Mouse (Mus musculus) midbrain, embryonic 14.5 days (tissue): ENCODE results near the gene Mfn1. TPM values are rescaled to one million over a fixed set of nuclear protein-coding genes. Genes with fewer than 3 reads are reported as not detected.

Experiments
- ATAC-seq: fragments of 200-750 bp; cut with Nextera tagmentation; 2 replicates; pipeline ENCODE4 v1.8.0; 2017; ENCODE audit warnings: moderate number of reproducible peaks, moderate library complexity; ENCODE audit not compliant: low FRiP score, low TSS enrichment
- DNase-seq: peaks from one replicate; pipeline ENCODE4 v3.0.0-alpha.2; 2015
- H3K27ac ChIP-seq: fragments of 300-500 bp; sonication (generic); replicated peaks from 2 replicates; pipeline ENCODE4 v1.5.1; 2014; ENCODE audit warnings: mild to moderate bottlenecking, low read depth, low read length, moderate library complexity
- H3K27me3 ChIP-seq: fragments of 300-500 bp; sonication (generic); 2 replicates; pipeline ENCODE4 v1.6.1; 2014; ENCODE audit warnings: low read length, control low read depth, mixed read lengths; ENCODE audit not compliant: control insufficient read depth, insufficient read depth
- H3K36me3 ChIP-seq: fragments of 300-500 bp; sonication (generic); 2 replicates; pipeline ENCODE4 v1.6.1; 2014; ENCODE audit warnings: low read length, control low read depth; ENCODE audit not compliant: control insufficient read depth, insufficient read depth
- H3K4me1 ChIP-seq: fragments of 300-500 bp; sonication (generic); 2 replicates; pipeline ENCODE4 v1.6.1; 2014; ENCODE audit warnings: mild to moderate bottlenecking, antibody characterized with exemption, low read length, control low read depth; ENCODE audit not compliant: control insufficient read depth, insufficient read depth
- H3K4me2 ChIP-seq: fragments of 300-500 bp; sonication (generic); 2 replicates; pipeline ENCODE4 v1.6.1; 2014; ENCODE audit warnings: mild to moderate bottlenecking, low read length, moderate library complexity
- H3K4me3 ChIP-seq: fragments of 300-500 bp; sonication (generic); replicated peaks from 2 replicates; pipeline ENCODE4 v1.5.1; 2014; ENCODE audit warnings: low read depth, low read length
- H3K9ac ChIP-seq: fragments of 300-500 bp; sonication (generic); replicated peaks from 2 replicates; pipeline ENCODE4 v1.6.1; 2014; ENCODE audit warnings: mild to moderate bottlenecking, low read length, moderate library complexity
- H3K9me3 ChIP-seq: fragments of 300-500 bp; sonication (generic); 2 replicates; pipeline ENCODE4 v1.6.1; 2016; ENCODE audit warnings: low read length, control low read depth, mixed read lengths; ENCODE audit not compliant: control insufficient read depth
- WGBS: fragments of 180-500 bp; shearing (Covaris S2); extraction: QIAGEN DNeasy Blood & Tissue Kit; methylation state at CpG from one replicate; pipeline ENCODE4 v1.1.7; 2014; 5-methylcytosine and 5-hydroxymethylcytosine counted together
- polyA plus RNA-seq: library from polyadenylated mRNA; unstranded; fragments of >200 nt; fragmentation: Nextera tagmentation; extraction: Ambion mirVana; gene quantifications from 2 replicates; pipeline ENCODE4 v1.2.1, GENCODE M21; 2014

Gene Mfn1
- polyA plus RNA-seq, 1 experiment from 2014 or later: 42.6 TPM

GRCm38 (mm10) chr3:32614786-32615185, 85.5 kb downstream of the Mfn1 start:
- ATAC-seq: no peak
- Histone ChIP-seq H3K4me1 (peaks cover 3% of the 10 kb centered on the region; the same call in 1 of the 2 replicates), H3K4me2 (no peak overlapping the region), H3K27me3 (no peaks in the 10 kb centered on the region), H3K9me3 (no peaks in the 10 kb centered on the region), H3K36me3 (no peaks in the 10 kb centered on the region), H3K27ac (no peak overlapping the region), H3K4me3 (no peak overlapping the region), H3K9ac (no peak overlapping the region)
- WGBS: 82% methylated on average over 2 of the region's 2 CpGs
- no peak for DNase-seq

- Histone ChIP-seq H3K4me3 (peak overlapping the region; percentile 58), H3K27me3 (no peaks in the 10 kb centered on the region), H3K4me1 (peaks cover 3% of the 10 kb centered on the region; the same call in 1 of the 2 replicates), H3K27ac (no peak overlapping the region), H3K9me3 (no peaks in the 10 kb centered on the region), H3K36me3 (no peaks in the 10 kb centered on the region), H3K4me2 (peak overlapping the region; percentile 55), H3K9ac (no peak overlapping the region; the same call in 1 of the 2 replicates)
- no peak for ATAC-seq
- WGBS: 83% methylated on average over 5 of the region's 5 CpGs
- no peak for DNase-seq
Observed at GRCm38 (mm10) chr3:32615376-32615775, 86.1 kb downstream of the Mfn1 start.

GRCm38 (mm10) chr3:32616006-32616330, 86.7 kb downstream of the Mfn1 start:
- ATAC-seq (no peak), DNase-seq (no peak)
- Histone ChIP-seq H3K9ac (peak overlapping the region; percentile 63), H3K4me1 (peaks cover 3% of the 10 kb centered on the region; the same call in 1 of the 2 replicates), H3K27me3 (no peaks in the 10 kb centered on the region), H3K4me2 (peak overlapping the region; percentile 55), H3K4me3 (peak overlapping the region; percentile 58), H3K27ac (peak overlapping the region; percentile 55; the same call in 1 of the 2 replicates), H3K36me3 (no peaks in the 10 kb centered on the region), H3K9me3 (no peaks in the 10 kb centered on the region)
- 18% methylated on average over 8 of the region's 14 CpGs for WGBS

- peak; percentile 92 for ATAC-seq
- peak; percentile 89 for DNase-seq
- peak within 1 kb of the TSS; percentile 63 for H3K9ac ChIP-seq
Observed at GRCm38 (mm10) chr3:32616331-32617052, 87.2 kb downstream of the Mfn1 start, which contains the start of gene Gnb4. Gnb4 (minus strand) TSS chr3:32616585.

GRCm38 (mm10) chr3:32617053-32617642, 87.9 kb downstream of the Mfn1 start:
- peaks cover 3% of the 10 kb centered on the region; the same call in 1 of the 2 replicates for H3K4me1 ChIP-seq
- peak overlapping the region; percentile 55 for H3K4me2 ChIP-seq
- no peaks in the 10 kb centered on the region for H3K9me3 ChIP-seq
- H3K4me3 ChIP-seq: peak overlapping the region; percentile 58
- ATAC-seq (no peak; the same call in 1 of the 2 replicates), DNase-seq (peak; percentile 47)
- H3K27me3 ChIP-seq: no peaks in the 10 kb centered on the region
- peak overlapping the region; percentile 63 for H3K9ac ChIP-seq
- 15% methylated on average over 16 of the region's 16 CpGs for WGBS
- peak overlapping the region; percentile 55; the same call in 1 of the 2 replicates for H3K27ac ChIP-seq
- no peaks in the 10 kb centered on the region for H3K36me3 ChIP-seq

More at GRCm38 (mm10) chr3:32616331-32617052, 87.2 kb downstream of the Mfn1 start, which contains the start of gene Gnb4:
- Histone ChIP-seq H3K27ac (peak within 1 kb of the TSS; percentile 55), H3K4me3 (peak within 1 kb of the TSS; percentile 58), H3K27me3 (no peaks in the 10 kb centered on the region), H3K4me1 (peaks cover 3% of the 10 kb centered on the region; the same call in 1 of the 2 replicates), H3K36me3 (no peaks in the 10 kb centered on the region), H3K4me2 (peak within 1 kb of the TSS; percentile 55), H3K9me3 (no peaks in the 10 kb centered on the region)
- WGBS: 2% methylated on average over 70 of the region's 83 CpGs

GRCm38 (mm10) chr3:32621658-32622057, 92.4 kb downstream of the Mfn1 start:
- WGBS: 97% methylated on average over 1 of the region's 1 CpGs
- no peak overlapping the region for H3K27ac ChIP-seq
- H3K4me3 ChIP-seq: no peak overlapping the region
- no peaks in the 10 kb centered on the region for H3K4me1 ChIP-seq
- no peaks in the 10 kb centered on the region for H3K27me3 ChIP-seq
- H3K9me3 ChIP-seq: no peaks in the 10 kb centered on the region
- H3K9ac ChIP-seq: no peak overlapping the region
- no peak overlapping the region for H3K4me2 ChIP-seq
- DNase-seq (no peak), ATAC-seq (no peak)
- no peaks in the 10 kb centered on the region for H3K36me3 ChIP-seq

GRCm38 (mm10) chr3:32622106-32622505, 92.8 kb downstream of the Mfn1 start:
- Histone ChIP-seq H3K4me1 (no peaks in the 10 kb centered on the region), H3K9ac (no peak overlapping the region), H3K4me2 (no peak overlapping the region), H3K27me3 (no peaks in the 10 kb centered on the region), H3K9me3 (no peaks in the 10 kb centered on the region), H3K27ac (no peak overlapping the region), H3K36me3 (no peaks in the 10 kb centered on the region), H3K4me3 (no peak overlapping the region)
- DNase-seq: no peak
- no peak for ATAC-seq
- 93% methylated on average over 3 of the region's 3 CpGs for WGBS

- no peaks in the 10 kb centered on the region for H3K4me1 ChIP-seq
- ATAC-seq (no peak), DNase-seq (no peak)
- no peak overlapping the region for H3K4me3 ChIP-seq
- WGBS: 85% methylated on average over 7 of the region's 7 CpGs
- H3K27ac ChIP-seq: no peak overlapping the region
- no peaks in the 10 kb centered on the region for H3K9me3 ChIP-seq
- H3K27me3 ChIP-seq: no peaks in the 10 kb centered on the region
- H3K36me3 ChIP-seq: no peaks in the 10 kb centered on the region
- H3K4me2 ChIP-seq: no peak overlapping the region
- no peak overlapping the region for H3K9ac ChIP-seq
Observed at GRCm38 (mm10) chr3:32628141-32628540, 98.9 kb downstream of the Mfn1 start.
